Mouse (Mus musculus) ES-Bruce4 (cell line): Measurements from ENCODE around the gene Slc37a2.

Experiments
- CTCF ChIP-seq: IDR thresholded peaks from one replicate; pipeline ENCODE4 v1.8.1; 2011; ENCODE audit warnings: low read depth, low read length
- EP300 ChIP-seq: IDR thresholded peaks from 2 replicates; pipeline ENCODE4 v1.6.1; 2011; ENCODE audit warnings: low read depth, low read length; ENCODE audit not compliant: insufficient read depth
- POLR2A ChIP-seq: IDR thresholded peaks from one replicate; pipeline ENCODE4 v1.8.1; 2011; ENCODE audit warnings: low read length; ENCODE audit not compliant: insufficient read depth

- TF ChIP-seq EP300 (no peak), POLR2A (no peak), CTCF (no peak)
Observed at GRCm38 (mm10) chr9:37301720-37302119, 46.2 kb upstream of the Slc37a2 start.
